Mouse (Mus musculus) thymus, adult 2 months (tissue): ENCODE data around the gene Gadl1.

Source experiments
- CTCF ChIP-seq: fragments of 200-500 bp; IDR thresholded peaks from 2 replicates; pipeline ENCODE4 v1.5.1; 2012; ENCODE audit warnings: mild to moderate bottlenecking, control low read depth, low read length, moderate library complexity, borderline replicate concordance; ENCODE audit not compliant: control insufficient read depth, poor library complexity, insufficient read depth; ENCODE audit errors: extremely low read depth
- POLR2A ChIP-seq: fragments of 200-500 bp; IDR thresholded peaks from 2 replicates; pipeline ENCODE4 v1.6.1; 2012; ENCODE audit warnings: mild to moderate bottlenecking, low read length, control low read depth, moderate library complexity; ENCODE audit not compliant: control insufficient read depth, poor library complexity, insufficient read depth; ENCODE audit errors: extremely low read depth

GRCm38 (mm10) chr9:116088912-116089311 lies 179.7 kb downstream of the Gadl1 start:
- TF ChIP-seq CTCF (peak; percentile 63; the same call in 1 of the 2 replicates), POLR2A (no peak)
